Mouse (Mus musculus): ENCODE measurements around the gene Ccn2. TPM values are rescaled to one million over a fixed set of nuclear protein-coding genes. Genes with fewer than 3 reads are reported as not detected.

Ccn2 gene
- total RNA-seq (2012; rRNA removed) (not detected in 2 replicates), total RNA-seq (2014; rRNA removed) (not detected in 2 replicates), polyA plus RNA-seq (2012; ENCODE audit: insufficient read length, low read depth) (not detected in 2 replicates)

DNA sequence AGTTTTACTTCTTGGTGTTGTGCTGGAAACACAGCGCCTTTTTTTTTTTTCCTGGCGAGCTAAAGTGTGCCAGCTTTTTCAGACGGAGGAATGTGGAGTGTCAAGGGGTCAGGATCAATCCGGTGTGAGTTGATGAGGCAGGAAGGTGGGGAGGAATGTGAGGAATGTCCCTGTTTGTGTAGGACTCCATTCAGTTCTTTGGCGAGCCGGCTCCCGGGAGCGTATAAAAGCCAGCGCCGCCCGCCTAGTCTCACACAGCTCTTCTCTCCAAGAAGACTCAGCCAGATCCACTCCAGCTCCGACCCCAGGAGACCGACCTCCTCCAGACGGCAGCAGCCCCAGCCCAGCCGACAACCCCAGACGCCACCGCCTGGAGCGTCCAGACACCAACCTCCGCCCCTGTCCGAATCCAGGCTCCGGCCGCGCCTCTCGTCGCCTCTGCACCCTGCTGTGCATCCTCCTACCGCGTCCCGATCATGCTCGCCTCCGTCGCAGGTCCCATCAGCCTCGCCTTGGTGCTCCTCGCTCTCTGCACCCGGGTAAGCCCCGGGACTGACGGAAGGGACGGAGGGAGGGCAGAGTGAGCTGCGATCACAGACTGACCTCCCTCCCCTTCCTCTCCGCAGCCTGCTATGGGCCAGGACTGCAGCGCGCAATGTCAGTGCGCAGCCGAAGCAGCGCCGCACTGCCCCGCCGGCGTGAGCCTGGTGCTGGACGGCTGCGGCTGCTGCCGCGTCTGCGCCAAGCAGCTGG is at the start of gene Ccn2:
Ccn2 (plus strand) TSS at position 193 of the 753 bp plus-strand sequence.
- in situ Hi-C loops (cut with MboI; ENCODE audit: low pct_ligation_motif_present, low pct_unique_long_range_greater_than_20kb, low sequenced_read_pairs), result no loop called here
- Histone ChIP-seq H3K79me2 (replicated peaks; ENCODE audit: control insufficient read depth, extremely low read depth, insufficient read depth, poor library complexity, severe bottlenecking) (no peaks in the 10 kb centered on the region), H3K9me3 (replicated peaks; ENCODE audit: low read length) (peaks cover 1% of the 10 kb centered on the region), H3K36me3 (replicated peaks in 1 of 2; ENCODE audit: control insufficient read depth in 1 of 2, insufficient read depth in 1 of 2, low read length in 1 of 2) (no peaks in the 10 kb centered on the region), H3K9ac (ENCODE audit: insufficient read depth, low read depth) (no peak within 1 kb of the TSS), H3K27me3 (replicated peaks) (no peaks in the 10 kb centered on the region), H3K4me3 (replicated peaks in 1 of 3; ENCODE audit: low read depth in 2 of 3, low read length in 2 of 3, poor library complexity in 1 of 3) (no peak within 1 kb of the TSS), H3K27ac (ENCODE audit: insufficient read depth, low read depth) (no peak within 1 kb of the TSS), H3K4me1 (ENCODE audit: control insufficient read depth in 1 of 2, insufficient read depth in 2 of 2) (peaks cover 2 to 11% of the 10 kb centered on the region in 2 experiments; a peak in 3 of 4 replicates), H3K4me2 (ENCODE audit: insufficient read depth, low read depth, poor library complexity, severe bottlenecking) (no peak within 1 kb of the TSS)
- TF ChIP-seq ZNF384 (IDR thresholded peaks at IDR 0.05; ENCODE audit: low read depth, low read length), result no peak
- no peak for TF ChIP-seq GABPA (IDR thresholded peaks at IDR 0.05; ENCODE audit: insufficient replicate concordance, low read depth, low read length)
- TF ChIP-seq MAFK (IDR thresholded peaks at IDR 0.05; ENCODE audit: insufficient replicate concordance, low read length), result no peak
- TF ChIP-seq KAT2A (IDR thresholded peaks at IDR 0.05; ENCODE audit: insufficient replicate concordance, low read length), result no peak
- no peak for TF ChIP-seq CTCF (conservative IDR thresholded peaks at IDR 0.05 in 1 of 2, IDR thresholded peaks at IDR 0.05 in 1 of 2; ENCODE audit: low read depth in 2 of 2, low read length in 2 of 2)
- TF ChIP-seq MAX (IDR thresholded peaks at IDR 0.05; ENCODE audit: low read length), result no peak
- dilution Hi-C loops (cut with MboI; ENCODE audit: extremely low pct_ligation_motif_present, extremely low pct_unique_long_range_greater_than_20kb, low sequenced_read_pairs), result no loop called here
- no peak for DNase-seq (ENCODE audit: extremely low read depth)

DNA sequence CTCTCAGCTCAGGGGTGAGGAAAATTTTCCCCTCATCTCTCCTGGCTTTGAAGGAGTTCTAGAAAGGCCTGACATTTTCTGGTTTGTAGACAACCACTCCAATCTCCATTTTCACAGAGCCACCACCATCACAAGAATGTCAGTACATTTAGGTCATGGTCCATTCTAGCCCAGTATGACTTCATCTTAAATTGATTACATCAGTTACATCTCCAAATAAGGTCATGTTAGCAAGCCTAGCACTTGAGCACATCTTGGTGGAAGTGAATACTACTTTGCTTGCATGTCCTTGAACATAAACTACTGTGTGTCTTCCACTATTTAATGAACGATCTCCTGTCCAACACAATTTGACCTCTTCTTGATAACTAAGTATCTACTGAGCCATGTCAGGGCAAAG is 42.4 kb upstream of the Ccn2 start:
- H3K9ac ChIP-seq (ENCODE audit: insufficient read depth, low read depth), result no peak overlapping the region
- H3K36me3 ChIP-seq (replicated peaks in 1 of 2; ENCODE audit: control insufficient read depth in 1 of 2, insufficient read depth in 1 of 2, low read length in 1 of 2), result no peaks in the 10 kb centered on the region
- H3K27ac ChIP-seq (ENCODE audit: insufficient read depth, low read depth), result no peak overlapping the region
- H3K9me3 ChIP-seq (replicated peaks; ENCODE audit: low read length), result no peaks in the 10 kb centered on the region
- no peak for DNase-seq (ENCODE audit: extremely low read depth)
- dilution Hi-C loops (cut with MboI; ENCODE audit: extremely low pct_ligation_motif_present, extremely low pct_unique_long_range_greater_than_20kb, low sequenced_read_pairs) (no loop called here), in situ Hi-C loops (cut with MboI; ENCODE audit: low pct_ligation_motif_present, low pct_unique_long_range_greater_than_20kb, low sequenced_read_pairs) (no loop called here)
- no peaks in the 10 kb centered on the region for H3K27me3 ChIP-seq (replicated peaks)
- H3K4me3 ChIP-seq (replicated peaks in 1 of 3; ENCODE audit: low read depth in 2 of 3, low read length in 2 of 3, poor library complexity in 1 of 3), result no peak overlapping the region
- no peaks in the 10 kb centered on the region for H3K79me2 ChIP-seq (replicated peaks; ENCODE audit: control insufficient read depth, extremely low read depth, insufficient read depth, poor library complexity, severe bottlenecking)
- no peaks in the 10 kb centered on the region for H3K4me1 ChIP-seq (ENCODE audit: control insufficient read depth in 1 of 2, insufficient read depth in 2 of 2)
- no peak for TF ChIP-seq EP300 (IDR thresholded peaks at IDR 0.05; ENCODE audit: low read length)
- TF ChIP-seq MEF2A (IDR thresholded peaks at IDR 0.05; ENCODE audit: borderline replicate concordance, low read depth, low read length), result no peak
- no peak for TF ChIP-seq BHLHE40 (IDR thresholded peaks at IDR 0.05; ENCODE audit: low read depth, low read length)
- TF ChIP-seq ZMIZ1 (IDR thresholded peaks at IDR 0.05; ENCODE audit: low read depth, low read length), result no peak
- TF ChIP-seq NELFE (IDR thresholded peaks at IDR 0.05; ENCODE audit: low read depth, low read length), result no peak
- no peak overlapping the region for H3K4me2 ChIP-seq (ENCODE audit: insufficient read depth, low read depth, poor library complexity, severe bottlenecking)

DNA sequence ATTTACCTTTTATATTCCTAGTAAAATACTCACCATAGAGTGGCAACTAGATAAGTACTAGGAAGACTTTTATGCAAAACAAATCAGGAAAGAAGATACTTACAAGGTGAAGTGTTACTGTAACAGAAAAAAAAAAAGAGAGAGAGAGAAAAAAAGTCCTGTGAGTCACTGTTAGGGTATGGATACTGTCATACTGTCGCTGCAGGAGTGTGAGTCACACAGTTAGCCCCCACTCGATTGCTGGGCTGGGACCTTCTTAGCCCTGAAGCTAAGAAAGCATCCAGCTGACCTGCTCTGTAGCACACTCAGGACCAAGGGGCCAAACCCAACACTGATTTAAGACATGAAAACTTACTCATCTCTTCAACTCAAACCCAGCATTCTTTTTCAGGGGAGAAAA is 41.2 kb upstream of the Ccn2 start:
- H3K36me3 ChIP-seq (replicated peaks in 1 of 2; ENCODE audit: control insufficient read depth in 1 of 2, insufficient read depth in 1 of 2, low read length in 1 of 2), result no peaks in the 10 kb centered on the region
- in situ Hi-C loops (cut with MboI; ENCODE audit: low pct_ligation_motif_present, low pct_unique_long_range_greater_than_20kb, low sequenced_read_pairs), result no loop called here

More for the DNA sequence above, 41.2 kb upstream of the Ccn2 start:
- Histone ChIP-seq H3K79me2 (replicated peaks; ENCODE audit: control insufficient read depth, extremely low read depth, insufficient read depth, poor library complexity, severe bottlenecking) (no peaks in the 10 kb centered on the region), H3K27ac (ENCODE audit: insufficient read depth, low read depth) (no peak overlapping the region), H3K4me3 (replicated peaks in 1 of 3; ENCODE audit: low read depth in 2 of 3, low read length in 2 of 3, poor library complexity in 1 of 3) (no peak overlapping the region), H3K27me3 (replicated peaks) (no peaks in the 10 kb centered on the region), H3K4me2 (ENCODE audit: insufficient read depth, low read depth, poor library complexity, severe bottlenecking) (no peak overlapping the region), H3K9ac (ENCODE audit: insufficient read depth, low read depth) (no peak overlapping the region), H3K4me1 (ENCODE audit: control insufficient read depth in 1 of 2, insufficient read depth in 2 of 2) (no peaks in the 10 kb centered on the region), H3K9me3 (replicated peaks; ENCODE audit: low read length) (no peaks in the 10 kb centered on the region)
- dilution Hi-C loops (cut with MboI; ENCODE audit: extremely low pct_ligation_motif_present, extremely low pct_unique_long_range_greater_than_20kb, low sequenced_read_pairs), result no loop called here
- no peak for DNase-seq (ENCODE audit: extremely low read depth)
- TF ChIP-seq GABPA (IDR thresholded peaks at IDR 0.05; ENCODE audit: insufficient replicate concordance, low read depth, low read length) (no peak), IRF4 (IDR thresholded peaks at IDR 0.05; ENCODE audit: low read depth, low read length) (no peak), JUND (conservative IDR thresholded peaks at IDR 0.05; ENCODE audit: low read depth, low read length) (no peak)
